Mouse (Mus musculus) hindbrain, embryonic 11.5 days (tissue): Measurements from ENCODE around the gene Krtap10-10. TPM values are rescaled to one million over a fixed set of nuclear protein-coding genes. Genes with fewer than 3 reads are reported as not detected.

Experiments used
- ATAC-seq: fragments of 200-750 bp; cut with Nextera tagmentation; 2 replicates; pipeline ENCODE4 v1.8.0; 2017; ENCODE audit warnings: mild to moderate bottlenecking, moderate TSS enrichment, moderate library complexity; ENCODE audit not compliant: low FRiP score
- DNase-seq: peaks from one replicate; pipeline ENCODE4 v3.0.0-alpha.2; 2015; ENCODE audit warnings: low spot score
- H3K27ac ChIP-seq: fragments of 300-500 bp; sonication (generic); 2 replicates; pipeline ENCODE4 v1.5.1; 2014; ENCODE audit warnings: mild to moderate bottlenecking, low read depth, low read length
- H3K27me3 ChIP-seq: fragments of 300-500 bp; sonication (generic); 2 replicates; pipeline ENCODE4 v1.6.1; 2014; ENCODE audit warnings: mild to moderate bottlenecking, low read length, moderate library complexity, mixed read lengths; ENCODE audit not compliant: control insufficient read depth, insufficient read depth
- H3K36me3 ChIP-seq: fragments of 300-500 bp; sonication (generic); 2 replicates; pipeline ENCODE4 v1.6.1; 2014; ENCODE audit warnings: mild to moderate bottlenecking, low read length, moderate library complexity, mixed read lengths; ENCODE audit not compliant: control insufficient read depth, insufficient read depth
- H3K4me1 ChIP-seq: fragments of 300-500 bp; sonication (generic); replicated peaks from 2 replicates; pipeline ENCODE4 v1.6.1; 2014; ENCODE audit warnings: low read length, mixed read lengths; ENCODE audit not compliant: control insufficient read depth, insufficient read depth
- H3K4me2 ChIP-seq: fragments of 300-500 bp; sonication (generic); replicated peaks from 2 replicates; pipeline ENCODE4 v1.6.1; 2014; ENCODE audit warnings: mild to moderate bottlenecking, low read depth, low read length
- H3K4me3 ChIP-seq: fragments of 300-500 bp; sonication (generic); 2 replicates; pipeline ENCODE4 v1.5.1; 2014; ENCODE audit warnings: low read depth, low read length
- H3K9ac ChIP-seq: fragments of 300-500 bp; sonication (generic); 2 replicates; pipeline ENCODE4 v1.6.1; 2014; ENCODE audit warnings: low read depth, low read length
- H3K9me3 ChIP-seq: fragments of 300-500 bp; sonication (generic); 2 replicates; pipeline ENCODE4 v1.6.1; 2016; ENCODE audit warnings: low read length; ENCODE audit not compliant: control insufficient read depth
- WGBS: fragments of 180-500 bp; shearing (Covaris S2); extraction: QIAGEN DNeasy Blood & Tissue Kit; methylation state at CpG from one replicate; pipeline ENCODE4 v1.1.7; 2014; 5-methylcytosine and 5-hydroxymethylcytosine counted together
- polyA plus RNA-seq: library from polyadenylated mRNA; unstranded; fragments of >200 nt; fragmentation: Nextera tagmentation; extraction: Ambion mirVana; gene quantifications from 2 replicates; pipeline ENCODE4 v1.2.1, GENCODE M21; 2014

Krtap10-10 gene
- polyA plus RNA-seq, 1 experiment from 2014 or later: not detected

DNA sequence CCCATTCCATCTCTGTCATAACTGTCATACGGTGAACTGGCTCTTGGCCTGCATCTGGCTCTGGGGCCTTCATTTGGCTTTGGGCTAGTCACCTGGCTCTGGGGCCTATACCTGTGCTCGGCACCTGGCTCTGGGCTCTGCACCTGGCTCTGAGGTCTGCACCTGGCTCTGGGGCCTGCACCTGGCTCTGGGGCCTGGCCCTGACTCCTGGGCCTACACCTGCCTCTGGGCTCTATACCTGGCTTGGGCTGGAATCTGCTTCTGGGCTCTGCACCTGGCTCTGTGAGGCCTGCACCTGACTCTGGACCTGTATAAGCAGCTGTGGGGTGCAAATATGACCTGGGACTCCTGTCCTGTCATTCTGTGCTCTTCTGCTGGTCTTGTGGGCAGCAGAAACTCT lies 11.8 kb downstream of the Krtap10-10 start:
- Histone ChIP-seq H3K27ac (no peak overlapping the region), H3K9me3 (peaks cover 3% of the 10 kb centered on the region; the same call in 1 of the 2 replicates), H3K9ac (no peak overlapping the region), H3K4me1 (no peaks in the 10 kb centered on the region), H3K27me3 (no peaks in the 10 kb centered on the region), H3K36me3 (no peaks in the 10 kb centered on the region), H3K4me2 (no peak overlapping the region), H3K4me3 (no peak overlapping the region)
- 89% methylated on average over 2 of the region's 2 CpGs for WGBS
- ATAC-seq: no peak
- DNase-seq: no peak

DNA sequence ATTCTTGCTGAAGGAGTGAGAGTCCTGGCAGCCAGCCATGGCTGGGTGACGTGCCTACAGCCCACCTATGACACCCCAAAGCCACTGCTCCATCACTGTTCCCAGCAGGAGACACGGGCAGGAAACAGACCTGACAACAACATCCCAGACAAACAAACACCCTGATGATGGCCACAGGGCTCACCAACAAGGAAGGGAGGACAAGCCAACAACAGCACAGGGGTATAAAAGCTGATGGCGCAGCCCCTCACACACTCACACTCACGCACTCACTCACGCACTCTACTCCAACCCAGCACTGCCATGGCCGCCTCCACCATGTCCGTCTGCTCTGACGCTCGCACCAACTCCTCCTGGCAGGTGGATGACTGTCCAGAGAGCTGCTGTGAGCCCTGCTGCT lies 16.8 kb downstream of the Krtap10-10 start, which contains the start of gene Gm10318:
Gene Gm10318 (plus strand): TSS at position 301 of the 400 bp plus-strand sequence.
- H3K36me3 ChIP-seq: no peaks in the 10 kb centered on the region
- 80% methylated on average over 4 of the region's 9 CpGs for WGBS
- H3K9ac ChIP-seq: no peak within 1 kb of the TSS
- DNase-seq (no peak), ATAC-seq (no peak)
- H3K4me2 ChIP-seq: no peak within 1 kb of the TSS
- no peak within 1 kb of the TSS for H3K27ac ChIP-seq
- H3K9me3 ChIP-seq: no peaks in the 10 kb centered on the region; the same call in 1 of the 2 replicates
- H3K4me3 ChIP-seq: no peak within 1 kb of the TSS
- H3K4me1 ChIP-seq: no peaks in the 10 kb centered on the region
- no peaks in the 10 kb centered on the region for H3K27me3 ChIP-seq

DNA sequence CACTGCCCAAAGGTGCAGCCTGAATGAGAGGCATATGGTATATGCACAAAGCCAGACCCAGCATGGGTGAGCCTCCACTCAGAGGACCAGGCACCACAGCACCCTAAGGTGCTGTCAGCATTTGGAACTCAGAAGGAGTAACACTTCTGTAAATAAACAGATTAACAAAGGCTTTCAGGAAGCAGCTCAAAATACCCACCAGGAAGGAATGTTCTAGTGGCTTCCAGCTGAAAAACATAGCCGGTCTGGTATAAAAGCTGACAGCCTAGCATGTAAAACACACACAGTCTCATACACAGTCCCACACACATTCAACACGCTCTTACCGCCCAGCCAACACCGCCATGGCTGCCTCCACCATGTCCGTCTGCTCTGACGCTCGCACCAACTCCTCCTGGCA lies 25.9 kb downstream of the Krtap10-10 start, which contains the start of gene Gm3285:
Gene Gm3285 (plus strand): TSS at position 301 of the 400 bp plus-strand sequence.
- Histone ChIP-seq H3K4me3 (no peak within 1 kb of the TSS), H3K9ac (no peak within 1 kb of the TSS), H3K27ac (no peak within 1 kb of the TSS), H3K4me2 (no peak within 1 kb of the TSS), H3K4me1 (no peaks in the 10 kb centered on the region), H3K9me3 (no peaks in the 10 kb centered on the region), H3K36me3 (no peaks in the 10 kb centered on the region), H3K27me3 (no peaks in the 10 kb centered on the region)
- no peak for DNase-seq
- WGBS: 44% methylated on average over 7 of the region's 7 CpGs
- ATAC-seq: no peak

DNA sequence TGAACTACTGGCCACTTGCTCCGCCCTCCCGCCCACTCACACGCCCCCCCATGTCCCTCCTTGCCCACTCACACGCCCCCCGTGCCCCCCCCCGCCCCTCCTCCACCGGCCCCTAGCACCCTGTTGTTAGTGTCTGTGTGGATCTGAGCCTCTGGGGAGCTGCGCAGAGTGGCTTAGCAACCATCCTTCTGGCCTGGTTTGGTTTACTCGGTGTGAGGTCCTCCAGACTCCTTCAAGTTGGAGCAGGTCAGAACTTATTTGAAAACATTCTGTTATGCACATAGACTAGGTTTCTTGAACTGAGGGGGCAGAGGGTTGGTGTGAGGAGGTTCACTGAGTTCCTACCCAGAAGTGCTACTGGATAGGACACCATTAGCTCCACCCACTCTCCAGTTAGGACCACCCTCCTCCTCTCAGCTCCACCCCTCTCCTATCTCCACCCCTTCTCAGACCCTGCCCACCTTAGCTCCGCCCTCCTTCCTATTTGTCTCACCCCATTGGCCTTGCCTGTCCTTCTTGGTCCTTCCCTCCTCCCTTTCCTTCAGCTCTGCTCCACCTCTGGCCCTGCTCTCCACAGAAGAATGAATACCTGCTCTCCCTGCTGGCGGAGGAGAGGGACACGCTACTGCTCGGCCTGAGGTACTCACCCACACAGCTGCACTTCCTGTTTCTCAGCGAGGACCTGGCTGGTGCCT lies 28.5 kb downstream of the Krtap10-10 start:
- no peaks in the 10 kb centered on the region for H3K9me3 ChIP-seq
- no peak overlapping the region for H3K9ac ChIP-seq
- no peak overlapping the region for H3K27ac ChIP-seq
- peak overlapping the region; percentile 6 for H3K4me2 ChIP-seq
- ATAC-seq: peak; percentile 63
- WGBS: 37% methylated on average over 14 of the region's 14 CpGs
- H3K27me3 ChIP-seq: no peaks in the 10 kb centered on the region
- H3K4me3 ChIP-seq: peak overlapping the region; percentile 19; the same call in 1 of the 2 replicates
- DNase-seq: peak; percentile 61
- H3K4me1 ChIP-seq: no peaks in the 10 kb centered on the region
- H3K36me3 ChIP-seq: no peaks in the 10 kb centered on the region

DNA sequence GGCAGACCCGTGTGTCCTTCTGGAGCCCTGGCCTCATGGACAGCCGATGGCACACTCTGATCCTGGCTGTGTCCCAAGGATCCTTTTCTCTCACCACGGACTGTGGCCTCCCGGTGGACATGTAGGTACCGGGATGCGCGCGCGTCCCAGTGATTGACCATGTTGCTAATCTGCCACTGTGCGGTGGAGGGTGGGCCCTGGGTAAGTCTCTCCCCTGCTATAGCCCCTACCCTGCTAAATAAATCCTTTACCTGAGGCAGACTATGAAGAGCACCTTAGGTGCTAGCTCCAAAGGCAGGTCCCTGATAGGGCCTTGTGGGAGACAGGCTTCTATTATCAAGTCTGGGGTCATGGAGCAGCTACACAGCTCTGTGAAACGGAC lies 29.0 kb downstream of the Krtap10-10 start:
- WGBS: 34% methylated on average over 11 of the region's 11 CpGs
- no peak overlapping the region for H3K9ac ChIP-seq
- no peaks in the 10 kb centered on the region for H3K36me3 ChIP-seq
- H3K27me3 ChIP-seq: no peaks in the 10 kb centered on the region
- peak overlapping the region; percentile 19; the same call in 1 of the 2 replicates for H3K4me3 ChIP-seq
- no peaks in the 10 kb centered on the region for H3K4me1 ChIP-seq
- H3K9me3 ChIP-seq: no peaks in the 10 kb centered on the region
- peak overlapping the region; percentile 6 for H3K4me2 ChIP-seq
- DNase-seq (peak; percentile 2), ATAC-seq (0 out of 2 replicates have a peak, but pooled peaks have one; percentile 40)
- no peak overlapping the region for H3K27ac ChIP-seq

DNA sequence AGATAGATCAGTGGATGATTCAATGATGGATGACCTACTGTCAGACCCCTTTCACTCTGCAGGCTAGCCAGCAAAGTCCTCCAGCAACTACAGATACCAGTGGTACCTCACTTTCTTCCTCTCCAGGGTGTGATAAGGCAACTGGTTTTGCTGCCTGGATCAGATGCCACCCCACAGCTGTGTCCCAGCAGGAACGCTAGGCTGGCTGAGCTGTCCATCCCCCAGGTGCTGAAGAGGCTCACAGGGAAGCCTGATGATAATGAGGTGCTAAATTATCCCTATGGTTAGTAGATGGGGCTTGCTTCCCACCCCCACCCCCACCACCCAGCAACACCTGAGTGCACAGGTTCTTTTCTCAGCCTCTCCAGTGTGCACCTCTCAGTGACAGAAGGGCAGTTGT lies 31.8 kb downstream of the Krtap10-10 start:
- no peak overlapping the region for H3K9ac ChIP-seq
- H3K27me3 ChIP-seq: no peaks in the 10 kb centered on the region
- no peaks in the 10 kb centered on the region for H3K4me1 ChIP-seq
- DNase-seq: no peak
- no peak overlapping the region for H3K27ac ChIP-seq
- no peak overlapping the region for H3K4me3 ChIP-seq
- no peaks in the 10 kb centered on the region for H3K36me3 ChIP-seq
- no peak for ATAC-seq
- no peak overlapping the region for H3K4me2 ChIP-seq
- 38% methylated on average over 1 of the region's 1 CpGs for WGBS
- no peaks in the 10 kb centered on the region for H3K9me3 ChIP-seq

DNA sequence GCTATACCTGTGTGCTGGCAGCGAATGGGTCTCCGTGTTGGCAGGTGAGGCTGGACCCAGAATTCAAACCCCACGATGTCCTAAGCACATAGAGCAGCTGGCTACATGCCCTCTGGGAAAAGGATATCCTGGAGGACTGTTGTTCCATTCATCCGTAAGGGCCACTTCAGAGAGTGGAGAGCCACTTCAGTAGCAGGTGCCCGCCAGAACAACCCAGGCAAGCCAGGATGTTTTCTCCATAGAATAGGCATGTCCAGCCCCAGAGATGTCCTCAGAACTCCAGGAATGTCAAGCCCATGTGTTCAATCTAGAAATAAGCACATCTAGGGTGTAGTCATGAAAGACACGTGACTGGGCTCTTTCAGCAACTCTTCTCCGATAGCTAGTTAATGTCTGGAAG lies 33.9 kb downstream of the Krtap10-10 start:
- no peaks in the 10 kb centered on the region for H3K36me3 ChIP-seq
- no peaks in the 10 kb centered on the region for H3K4me1 ChIP-seq
- H3K9ac ChIP-seq: no peak overlapping the region
- H3K4me2 ChIP-seq: no peak overlapping the region
- DNase-seq (no peak), ATAC-seq (no peak)
- no peaks in the 10 kb centered on the region for H3K27me3 ChIP-seq
- 94% methylated on average over 7 of the region's 7 CpGs for WGBS
- no peaks in the 10 kb centered on the region for H3K9me3 ChIP-seq
- H3K4me3 ChIP-seq: no peak overlapping the region
- no peak overlapping the region for H3K27ac ChIP-seq

DNA sequence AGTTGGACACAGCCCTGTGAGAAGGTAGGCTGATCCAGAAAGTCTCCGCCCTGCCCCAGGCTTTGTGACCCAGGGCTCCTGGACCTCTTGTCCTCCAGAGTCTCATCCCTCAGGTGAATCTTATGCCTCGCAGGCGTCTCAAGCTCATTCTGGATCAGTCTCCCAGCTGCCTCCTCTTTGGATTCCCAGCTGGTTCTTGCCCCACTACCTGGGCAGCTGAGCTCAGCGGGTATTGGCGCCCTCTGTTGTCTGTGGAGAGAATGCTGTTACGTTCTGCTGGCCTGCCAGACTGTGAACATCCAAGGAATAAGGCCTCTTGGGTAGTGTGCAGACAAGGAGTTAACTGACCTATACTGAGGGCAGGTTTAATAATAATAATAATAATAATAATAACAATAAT lies 43.2 kb downstream of the Krtap10-10 start:
- H3K9ac ChIP-seq: no peak overlapping the region
- H3K9me3 ChIP-seq: no peaks in the 10 kb centered on the region
- H3K4me1 ChIP-seq: no peaks in the 10 kb centered on the region
- 58% methylated on average over 6 of the region's 6 CpGs for WGBS
- ATAC-seq (no peak), DNase-seq (no peak)
- no peak overlapping the region for H3K4me2 ChIP-seq
- no peaks in the 10 kb centered on the region for H3K27me3 ChIP-seq
- no peak overlapping the region for H3K4me3 ChIP-seq
- no peak overlapping the region for H3K27ac ChIP-seq
- no peaks in the 10 kb centered on the region for H3K36me3 ChIP-seq

DNA sequence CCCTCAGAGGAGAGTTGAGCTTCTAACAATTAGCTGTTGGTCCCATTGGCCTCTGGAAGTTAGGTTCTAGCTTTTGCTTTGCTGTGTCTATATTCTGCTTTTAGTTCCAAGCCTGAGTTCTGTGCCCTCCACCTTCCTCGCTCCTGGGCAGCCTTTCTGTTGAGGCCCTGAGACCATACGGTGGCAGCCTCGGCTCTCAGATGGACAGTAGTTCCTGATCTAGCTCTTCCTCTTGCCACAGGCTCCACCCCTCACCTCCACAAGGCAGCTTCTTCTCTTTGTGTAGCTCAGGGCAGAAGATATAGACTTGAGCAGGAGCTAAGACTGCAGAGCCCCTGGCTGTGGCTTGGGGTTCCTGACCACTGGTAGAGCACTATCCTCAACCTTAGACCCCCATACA lies 44.6 kb downstream of the Krtap10-10 start:
- Histone ChIP-seq H3K4me3 (no peak overlapping the region), H3K36me3 (no peaks in the 10 kb centered on the region), H3K9me3 (no peaks in the 10 kb centered on the region), H3K4me1 (no peaks in the 10 kb centered on the region), H3K27ac (no peak overlapping the region), H3K27me3 (no peaks in the 10 kb centered on the region), H3K4me2 (no peak overlapping the region), H3K9ac (no peak overlapping the region)
- DNase-seq (no peak), ATAC-seq (no peak)
- WGBS: 78% methylated on average over 3 of the region's 3 CpGs
